In the genomic region with DNA sequence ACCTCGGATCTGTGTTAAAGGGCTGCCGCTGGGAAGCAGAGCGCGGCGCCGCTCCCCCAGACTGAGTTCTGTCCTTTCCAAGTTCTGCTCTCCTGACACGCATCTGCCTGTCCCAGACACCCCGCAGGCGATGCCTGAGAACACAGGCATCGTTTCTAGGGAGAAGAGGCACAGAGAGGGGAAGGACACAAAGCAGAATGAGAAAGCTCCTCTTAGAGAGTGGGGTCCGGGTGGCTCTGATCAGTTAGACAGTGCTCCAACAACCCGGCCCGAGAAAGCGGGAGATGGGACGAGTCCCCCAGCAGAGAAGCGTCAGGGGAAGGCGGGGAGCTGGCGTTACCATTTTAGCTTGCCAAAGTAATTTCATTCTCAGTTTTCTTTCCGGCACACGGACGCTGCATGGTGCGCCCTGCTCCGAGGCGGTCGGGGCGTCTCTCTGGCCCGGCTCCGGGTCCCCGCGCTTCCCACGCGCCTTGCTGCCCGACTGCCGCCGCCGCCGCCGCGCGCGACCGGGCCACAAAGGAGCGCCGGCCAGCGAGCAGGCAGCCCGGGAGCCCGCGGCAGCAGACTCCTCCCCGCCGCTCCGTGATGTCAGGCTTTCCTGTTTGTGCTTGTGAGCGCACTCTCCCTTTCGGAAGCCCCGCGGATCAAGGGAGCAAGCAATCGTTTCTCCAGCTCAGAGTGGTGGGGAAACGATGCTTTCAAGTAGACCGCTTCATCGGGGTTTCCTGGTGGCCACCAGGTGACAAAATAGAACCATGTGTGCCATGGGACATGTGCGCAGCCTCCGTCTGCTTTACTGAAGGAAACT, we compare ENCODE assay signal across 8 mouse cellular contexts.
DNase-seq lines count a peak whose midpoint lies in the region; ATAC-seq lines count a peak whose summit lies in the region.

No protein-coding gene starts in this region.

- H3K27me3 ChIP-seq in hindbrain, embryonic 11.5 days (ENCODE audit: control insufficient read depth, insufficient read depth, low read length) = no peaks in the 10 kb centered on the region; the same call in 1 of the 2 replicates

- H3K9me3 ChIP-seq in hindbrain, embryonic 11.5 days (ENCODE audit: control insufficient read depth, low read length) = no peaks in the 10 kb centered on the region

- peak; percentile 86 for DNase-seq in Muller cell, postnatal 12 days (ENCODE audit: inconsistent ontology term)
- DNase-seq in cerebellum, adult 18-20 months = peak; percentile 68
- DNase-seq in forelimb bud, embryonic 11.5 days (ENCODE audit: low read depth, low spot score) = peak; percentile 88
- DNase-seq in hindbrain, embryonic 11.5 days (ENCODE audit: low spot score) = peak; percentile 85
- DNase-seq in layer of hippocampus, postnatal 14 days (ENCODE audit: low spot score in 2 of 2) = peak; percentile 56 to 59
- peak; percentile 84 to 88 for DNase-seq in lung, postnatal 4 days
- DNase-seq in retina, embryonic 14.5 days (ENCODE audit: low spot score) = peak; percentile 82
- peak; percentile 63 for DNase-seq in urinary bladder, adult 2 months (ENCODE audit: low spot score)

- no peaks in the 10 kb centered on the region for H3K36me3 ChIP-seq in hindbrain, embryonic 11.5 days (ENCODE audit: control insufficient read depth, insufficient read depth, low read length)

- peaks cover 6% of the 10 kb centered on the region for H3K4me1 ChIP-seq in hindbrain, embryonic 11.5 days (replicated peaks; ENCODE audit: control insufficient read depth, insufficient read depth, low read length)

- peak overlapping the region; percentile 59 for H3K4me2 ChIP-seq in hindbrain, embryonic 11.5 days (replicated peaks; ENCODE audit: low read depth, low read length)

- H3K4me3 ChIP-seq in hindbrain, embryonic 11.5 days (ENCODE audit: low read depth, low read length) = peak overlapping the region; percentile 55

- peak overlapping the region; percentile 65 for H3K9ac ChIP-seq in hindbrain, embryonic 11.5 days (ENCODE audit: low read depth, low read length)

- peak; percentile 84 for ATAC-seq in hindbrain, embryonic 11.5 days (ENCODE audit: low FRiP score)

- 0% methylated on average over 60 of the region's 61 CpGs for WGBS in hindbrain, embryonic 11.5 days

- H3K27ac ChIP-seq in hindbrain, embryonic 11.5 days (ENCODE audit: low read depth, low read length) = peak overlapping the region; percentile 77

Comparison
In these comparisons a context has a peak if more than half of its experiments do, and no peak if none do; other contexts are left out.
1. Peak in every context shown above with its lines: DNase-seq, ATAC-seq, H3K4me3 ChIP-seq and H3K27ac ChIP-seq.